Mouse (Mus musculus) liver, embryonic 16.5 days (tissue): ENCODE data around the gene Pigo. TPM values are rescaled to one million over a fixed set of nuclear protein-coding genes. Genes with fewer than 3 reads are reported as not detected.

Source experiments
- ATAC-seq: fragments of 200-750 bp; cut with Nextera tagmentation; 2 replicates; pipeline ENCODE4 v1.8.0; 2017; ENCODE audit warnings: low read depth, mild to moderate bottlenecking, moderate number of reproducible peaks, moderate library complexity
- H3K27ac ChIP-seq: fragments of 300-500 bp; sonication (generic); 2 replicates; pipeline ENCODE4 v1.5.1; 2014; ENCODE audit warnings: mild to moderate bottlenecking, low read length
- H3K27me3 ChIP-seq: fragments of 300-500 bp; sonication (generic); 2 replicates; pipeline ENCODE4 v1.6.1; 2014; ENCODE audit warnings: low read depth, low read length, mixed read lengths; ENCODE audit not compliant: control insufficient read depth, insufficient read depth
- H3K36me3 ChIP-seq: fragments of 300-500 bp; sonication (generic); 2 replicates; pipeline ENCODE4 v1.6.1; 2014; ENCODE audit warnings: mild to moderate bottlenecking; ENCODE audit not compliant: control insufficient read depth, insufficient read depth
- H3K4me1 ChIP-seq: fragments of 300-500 bp; sonication (generic); 2 replicates; pipeline ENCODE4 v1.6.1; 2014; ENCODE audit warnings: low read depth, low read length, mixed read lengths; ENCODE audit not compliant: control insufficient read depth
- H3K4me2 ChIP-seq: fragments of 300-500 bp; sonication (generic); 2 replicates; pipeline ENCODE4 v1.6.1; 2014; ENCODE audit warnings: low read depth, low read length, mixed read lengths
- H3K4me3 ChIP-seq: fragments of 300-500 bp; sonication (generic); 2 replicates; pipeline ENCODE4 v1.5.1; 2014; ENCODE audit warnings: low read depth, mild to moderate bottlenecking, low read length
- H3K9ac ChIP-seq: fragments of 300-500 bp; sonication (generic); 2 replicates; pipeline ENCODE4 v1.6.1; 2014; ENCODE audit warnings: low read depth, low read length
- H3K9me3 ChIP-seq: fragments of 300-500 bp; sonication (generic); replicated peaks from 2 replicates; pipeline ENCODE4 v1.6.1; 2016; ENCODE audit warnings: low read length; ENCODE audit not compliant: control insufficient read depth
- WGBS: fragments of 180-500 bp; shearing (Covaris S2); extraction: QIAGEN DNeasy Blood & Tissue Kit; methylation state at CpG from one replicate; pipeline ENCODE4 v1.1.7; 2014; ENCODE audit not compliant: insufficient replicate concordance; 5-methylcytosine and 5-hydroxymethylcytosine counted together
- polyA plus RNA-seq: library from polyadenylated mRNA; unstranded; fragments of >200 nt; fragmentation: Nextera tagmentation; extraction: Ambion mirVana; gene quantifications from 2 replicates; pipeline ENCODE4 v1.2.1, GENCODE M21; 2015

The Pigo gene
- polyA plus RNA-seq, result 12.4 and 14.7 TPM in 2 replicates

- Histone ChIP-seq H3K36me3 (peaks cover 46% of the 10 kb centered on the region), H3K27ac (peak within 1 kb of the TSS; percentile 83), H3K27me3 (no peaks in the 10 kb centered on the region), H3K9ac (peak within 1 kb of the TSS; percentile 59), H3K4me2 (peak within 1 kb of the TSS; percentile 84), H3K4me3 (peak within 1 kb of the TSS; percentile 64), H3K4me1 (peaks cover 21% of the 10 kb centered on the region), H3K9me3 (no peaks in the 10 kb centered on the region)
- ATAC-seq, result peak; percentile 93
- WGBS, result 8% methylated on average over 42 of the region's 42 CpGs
These were observed at the start of gene Pigo for GRCm38 (mm10) chr4:43025084-43025960. TSS of gene Pigo (minus strand) at chr4:43025819.

GRCm38 (mm10) chr4:43074923-43075322 is 49.3 kb upstream of the Pigo start:
- Histone ChIP-seq H3K36me3 (no peaks in the 10 kb centered on the region), H3K4me2 (no peak overlapping the region), H3K4me3 (no peak overlapping the region), H3K9ac (no peak overlapping the region), H3K27ac (no peak overlapping the region), H3K27me3 (no peaks in the 10 kb centered on the region), H3K4me1 (no peaks in the 10 kb centered on the region), H3K9me3 (no peaks in the 10 kb centered on the region)
- ATAC-seq, result no peak

- no peak overlapping the region for H3K9ac ChIP-seq
- H3K4me1 ChIP-seq, result no peaks in the 10 kb centered on the region
- no peak overlapping the region for H3K4me3 ChIP-seq
- H3K27me3 ChIP-seq, result peaks cover 6% of the 10 kb centered on the region
- no peak overlapping the region for H3K27ac ChIP-seq
- no peak overlapping the region for H3K4me2 ChIP-seq
- WGBS, result 74% methylated on average over 4 of the region's 4 CpGs
- no peak for ATAC-seq
- no peaks in the 10 kb centered on the region for H3K9me3 ChIP-seq
- no peaks in the 10 kb centered on the region for H3K36me3 ChIP-seq
These were observed 39.9 kb upstream of the Pigo start for GRCm38 (mm10) chr4:43065471-43065870.

GRCm38 (mm10) chr4:43060286-43060685 is 34.7 kb upstream of the Pigo start:
- Histone ChIP-seq H3K27me3 (peaks cover 35% of the 10 kb centered on the region), H3K4me3 (no peak overlapping the region), H3K9me3 (no peaks in the 10 kb centered on the region), H3K36me3 (no peaks in the 10 kb centered on the region), H3K4me2 (no peak overlapping the region), H3K9ac (no peak overlapping the region), H3K4me1 (peaks cover 14% of the 10 kb centered on the region), H3K27ac (no peak overlapping the region)
- 44% methylated on average over 3 of the region's 3 CpGs for WGBS
- ATAC-seq, result no peak

GRCm38 (mm10) chr4:43059697-43060096 is 34.1 kb upstream of the Pigo start:
- Histone ChIP-seq H3K4me1 (peaks cover 14% of the 10 kb centered on the region), H3K27me3 (peaks cover 35% of the 10 kb centered on the region), H3K9me3 (no peaks in the 10 kb centered on the region), H3K27ac (no peak overlapping the region), H3K36me3 (no peaks in the 10 kb centered on the region), H3K9ac (no peak overlapping the region), H3K4me3 (peak overlapping the region; percentile 69), H3K4me2 (peak overlapping the region; percentile 99)
- WGBS, result 22% methylated on average over 3 of the region's 3 CpGs
- ATAC-seq, result no peak

- H3K9ac ChIP-seq, result peak within 1 kb of the TSS; percentile 54
- peaks cover 14% of the 10 kb centered on the region for H3K4me1 ChIP-seq
- WGBS, result under 1% methylated on average over 89 of the region's 90 CpGs
- H3K4me3 ChIP-seq, result peak within 1 kb of the TSS; percentile 69
- ATAC-seq, result peak; percentile 94
- H3K27me3 ChIP-seq, result peaks cover 35% of the 10 kb centered on the region
- no peak within 1 kb of the TSS for H3K27ac ChIP-seq
- no peaks in the 10 kb centered on the region for H3K36me3 ChIP-seq
- H3K4me2 ChIP-seq, result peak within 1 kb of the TSS; percentile 99
- H3K9me3 ChIP-seq, result no peaks in the 10 kb centered on the region
These were observed 33.4 kb upstream of the Pigo start, which contains the start of gene Unc13b for GRCm38 (mm10) chr4:43058753-43059654. TSS of gene Unc13b (plus strand) at chr4:43058953.

- peaks cover 14% of the 10 kb centered on the region for H3K4me1 ChIP-seq
- no peak overlapping the region for H3K9ac ChIP-seq
- ATAC-seq, result no peak
- H3K4me2 ChIP-seq, result peak overlapping the region; percentile 99
- H3K4me3 ChIP-seq, result peak overlapping the region; percentile 69
- no peak overlapping the region for H3K27ac ChIP-seq
- H3K27me3 ChIP-seq, result peaks cover 35% of the 10 kb centered on the region
- WGBS, result 21% methylated on average over 8 of the region's 8 CpGs
- no peaks in the 10 kb centered on the region for H3K9me3 ChIP-seq
- no peaks in the 10 kb centered on the region for H3K36me3 ChIP-seq
These were observed 32.8 kb upstream of the Pigo start for GRCm38 (mm10) chr4:43058392-43058752.

GRCm38 (mm10) chr4:43057654-43058053 is 32.0 kb upstream of the Pigo start:
- H3K4me1 ChIP-seq, result peaks cover 14% of the 10 kb centered on the region
- H3K9me3 ChIP-seq, result no peaks in the 10 kb centered on the region
- H3K9ac ChIP-seq, result no peak overlapping the region
- H3K27ac ChIP-seq, result no peak overlapping the region
- no peak overlapping the region for H3K4me2 ChIP-seq
- H3K36me3 ChIP-seq, result no peaks in the 10 kb centered on the region
- no peak overlapping the region for H3K4me3 ChIP-seq
- no peak for ATAC-seq
- 71% methylated on average over 5 of the region's 5 CpGs for WGBS
- H3K27me3 ChIP-seq, result peaks cover 35% of the 10 kb centered on the region
